Mouse (Mus musculus) gastrocnemius, postnatal 36 days (tissue): Measurements from ENCODE around the gene Sprr2j-ps. TPM values are rescaled to one million over a fixed set of nuclear protein-coding genes. Genes with fewer than 3 reads are reported as not detected.

ENCODE experiments used
- DNase-seq, 2 experiments: peaks; one replicate each; pipeline ENCODE4 v3.0.0; 2022
- intact Hi-C: fragments of 180-260 bp; cut with DNase I; formaldehyde crosslinking; loops from one replicate; pipeline ENCODE4 v1.15.1; 2025
- long read RNA-seq, 2 experiments: library from polyadenylated mRNA; stranded (forward); transcript quantifications; one replicate each; pipeline ENCODE4 v2.0.0; 2021
- total RNA-seq, 2 experiments: library from RNA; stranded (reverse); gene quantifications; 2 replicates each; pipeline ENCODE4 v1.2.3; 2021

The Sprr2j-ps gene
- total RNA-seq = not detected
- long read RNA-seq, experiment 1 = 0 reads
- long read RNA-seq, experiment 2 = 0 reads

DNA sequence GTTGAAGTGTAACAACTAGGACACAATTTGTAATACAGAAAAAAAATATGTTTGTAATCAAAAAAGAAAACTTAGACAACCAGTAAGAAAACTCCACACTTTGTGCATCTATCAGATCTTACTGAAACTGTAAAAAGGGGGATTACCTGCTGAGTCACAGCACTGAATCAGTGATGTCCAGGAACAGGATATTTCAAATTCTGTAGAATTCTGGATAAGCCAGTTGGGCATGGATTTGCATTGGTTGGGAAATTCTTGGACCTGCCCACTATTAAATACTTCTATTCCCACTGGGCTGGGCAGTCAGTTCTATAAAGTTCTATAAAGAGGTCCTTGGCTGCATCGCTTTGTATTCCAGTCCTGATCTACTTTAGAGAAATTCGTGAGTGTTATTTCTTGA lies at the start of gene Sprr2j-ps:
Gene Sprr2j-ps, plus strand, starts transcription at position 301 of the 400 bp plus-strand sequence.
- intact Hi-C loops = no loop called here
- DNase-seq = no peak

- intact Hi-C loops = no loop called here
- no peak for DNase-seq
Measured at GRCm38 (mm10) chr3:92373613-92374012, 44.3 kb upstream of the Sprr2j-ps start.

- no peak for DNase-seq
- intact Hi-C loops = no loop called here
Measured at GRCm38 (mm10) chr3:92385385-92385784, 32.5 kb upstream of the Sprr2j-ps start, which contains the start of gene Sprr2h. Gene Sprr2h (plus strand): TSS chr3:92385685.

DNA sequence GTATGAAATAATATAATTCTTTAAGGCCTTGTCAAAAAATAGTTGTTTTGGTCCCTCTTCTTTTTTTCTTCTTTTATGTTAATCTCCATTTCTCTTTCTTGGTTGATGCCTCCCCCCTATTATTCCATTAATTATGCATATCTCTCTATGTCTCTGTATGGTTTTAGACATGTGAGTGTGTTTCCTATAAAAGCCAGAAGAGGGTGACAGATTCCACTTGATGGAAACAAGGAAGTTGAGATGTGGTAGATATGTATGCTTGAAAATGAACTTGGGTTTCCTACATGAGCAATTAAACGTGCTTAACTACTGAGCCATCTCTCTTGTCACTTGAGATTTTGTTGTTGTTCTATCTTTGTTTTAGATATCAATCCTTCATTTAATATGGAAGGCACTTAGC lies 23.6 kb upstream of the Sprr2j-ps start:
- intact Hi-C loops = no loop called here
- DNase-seq = no peak

GRCm38 (mm10) chr3:92407691-92408090 lies 10.2 kb upstream of the Sprr2j-ps start, which contains the start of gene Sprr2i:
Gene Sprr2i (plus strand): TSS chr3:92407991.
- DNase-seq = no peak
- intact Hi-C loops = no loop called here

GRCm38 (mm10) chr3:92429323-92429722 lies 11.4 kb downstream of the Sprr2j-ps start, which contains the start of gene Gm9774:
Gene Gm9774 (minus strand): TSS chr3:92429423.
- intact Hi-C loops = no loop called here
- DNase-seq = no peak

DNA sequence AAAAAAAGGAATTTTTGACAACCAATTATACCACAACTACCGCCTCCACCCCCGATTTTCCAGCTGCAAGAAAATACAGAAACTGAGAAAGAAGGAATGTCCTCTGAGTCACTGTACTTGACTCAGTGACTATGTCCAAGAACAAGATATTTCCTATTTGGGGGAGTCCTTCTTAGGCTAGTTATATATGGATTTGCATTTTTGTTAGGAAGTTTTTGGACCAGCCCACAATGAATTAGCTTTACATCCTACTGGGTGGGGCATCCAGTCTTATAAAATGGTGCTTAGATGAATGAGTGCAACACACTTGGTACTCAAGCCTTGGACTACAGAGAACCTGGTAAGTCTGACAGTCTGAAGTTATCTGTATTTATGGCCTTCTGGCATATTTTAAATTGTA lies 14.4 kb downstream of the Sprr2j-ps start, which contains the start of gene Sprr2k:
Gene Sprr2k, plus strand, starts transcription at position 301 of the 400 bp plus-strand sequence.
- DNase-seq = no peak
- intact Hi-C loops = no loop called here

- no peak for DNase-seq
- intact Hi-C loops = no loop called here
Measured at GRCm38 (mm10) chr3:92438689-92439088, 20.8 kb downstream of the Sprr2j-ps start, which contains the start of gene Sprr1b. Gene Sprr1b (minus strand): TSS chr3:92438789.

GRCm38 (mm10) chr3:92440177-92440576 lies 22.3 kb downstream of the Sprr2j-ps start:
- intact Hi-C loops = no loop called here
- DNase-seq = no peak

GRCm38 (mm10) chr3:92455151-92455550 lies 37.3 kb downstream of the Sprr2j-ps start:
- intact Hi-C loops = no loop called here
- DNase-seq = no peak

GRCm38 (mm10) chr3:92458620-92459019 lies 40.7 kb downstream of the Sprr2j-ps start, which contains the start of gene Sprr3:
Gene Sprr3 (minus strand): TSS chr3:92458720.
- DNase-seq = no peak
- intact Hi-C loops = no loop called here

DNA sequence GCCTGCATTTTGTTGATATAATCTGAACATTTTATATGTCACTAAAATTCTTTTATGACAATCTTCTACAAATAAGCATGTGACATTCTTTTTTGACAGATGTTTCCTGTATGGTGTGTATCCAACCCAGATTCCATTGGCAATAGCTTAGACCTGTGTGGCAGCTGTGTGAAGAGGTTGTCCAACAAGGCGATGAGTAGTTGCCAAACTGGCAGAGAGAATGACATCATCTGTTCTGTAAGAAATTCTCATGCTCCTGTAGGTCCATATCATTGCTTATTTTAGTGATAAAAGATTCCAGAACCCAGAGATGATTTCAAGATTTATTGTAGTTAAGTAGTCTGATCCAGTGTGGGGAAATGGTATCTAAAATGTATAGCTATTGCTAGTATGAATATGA lies 48.7 kb downstream of the Sprr2j-ps start:
- DNase-seq = no peak
- intact Hi-C loops = no loop called here

DNA sequence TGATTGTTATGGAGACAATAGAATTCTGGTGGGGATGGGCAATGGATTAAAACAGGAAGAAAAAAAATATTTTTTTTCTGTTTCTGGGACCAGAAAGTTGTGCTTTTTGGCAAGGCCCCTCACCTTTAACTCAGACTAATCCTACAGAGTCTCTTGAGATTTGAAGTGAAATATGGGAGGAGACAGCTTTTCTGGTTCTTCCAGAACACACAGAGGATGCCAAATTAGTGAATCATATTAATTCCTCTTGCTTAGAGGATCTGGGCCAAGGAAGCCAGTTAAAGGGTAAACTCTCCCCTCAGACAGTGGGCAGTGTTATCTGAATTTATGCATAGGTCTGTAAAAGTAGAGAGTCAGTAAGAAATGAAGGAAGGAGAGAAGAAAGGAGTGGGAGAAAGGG lies 49.5 kb downstream of the Sprr2j-ps start:
- no peak for DNase-seq
- intact Hi-C loops = no loop called here

Other genes starting within 250 kb of the Sprr2j-ps start
- gene Sprr2a1, start 202.3 kb upstream of the Sprr2j-ps start, total RNA-seq = not detected
- not detected for gene Sprr2a2, start 202.2 kb upstream of the Sprr2j-ps start, total RNA-seq
- not detected for gene Sprr2a3, start 132.7 kb upstream of the Sprr2j-ps start, total RNA-seq
- gene Sprr2b, start 101.5 kb upstream of the Sprr2j-ps start, total RNA-seq = not detected
- not detected for gene Sprr2d, start 78.9 kb upstream of the Sprr2j-ps start, total RNA-seq
- gene Sprr2e, start 65.9 kb upstream of the Sprr2j-ps start, total RNA-seq = not detected
- gene Sprr2f, start 52.9 kb upstream of the Sprr2j-ps start, total RNA-seq = not detected
- not detected for gene Sprr2h, start 32.4 kb upstream of the Sprr2j-ps start, total RNA-seq
- not detected for gene Sprr2i, start 10.1 kb upstream of the Sprr2j-ps start, total RNA-seq
- gene Gm9774, start 11.3 kb downstream of the Sprr2j-ps start, total RNA-seq = 1 to 10 TPM; 2.2 to 2.9 TPM
- gene Sprr2k, start 14.5 kb downstream of the Sprr2j-ps start, total RNA-seq = not detected
- gene Sprr1b, start 20.7 kb downstream of the Sprr2j-ps start, total RNA-seq = not detected
- not detected for gene Sprr3, start 40.6 kb downstream of the Sprr2j-ps start, total RNA-seq
- gene Sprr1a, start 67.8 kb downstream of the Sprr2j-ps start, total RNA-seq = not detected
- gene Sprr4, start 82.4 kb downstream of the Sprr2j-ps start, total RNA-seq = not detected
- gene 2310046K23Rik, start 116.4 kb downstream of the Sprr2j-ps start, total RNA-seq = not detected
- not detected for gene Ivl, start 155.7 kb downstream of the Sprr2j-ps start, total RNA-seq
- not detected for gene Smcp, start 170.9 kb downstream of the Sprr2j-ps start, total RNA-seq
- not detected for gene 2210017I01Rik, start 189.4 kb downstream of the Sprr2j-ps start, total RNA-seq
- not detected for gene Lce6a, start 203.6 kb downstream of the Sprr2j-ps start, total RNA-seq
- not detected for gene Lce1a1, start 230.2 kb downstream of the Sprr2j-ps start, total RNA-seq
- not detected for gene Lce1b, start 238.8 kb downstream of the Sprr2j-ps start, total RNA-seq